Mouse (Mus musculus) heart, embryonic 14.5 days (tissue): ENCODE data around the gene Lpin2. TPM values are rescaled to one million over a fixed set of nuclear protein-coding genes. Genes with fewer than 3 reads are reported as not detected.

Experiments
- ATAC-seq: fragments of 200-750 bp; cut with Nextera tagmentation; 2 replicates; pipeline ENCODE4 v1.8.0; 2017; ENCODE audit warnings: low read depth, moderate TSS enrichment; ENCODE audit not compliant: insufficient number of reproducible peaks, insufficient read depth, low FRiP score
- H3K27ac ChIP-seq, 2 experiments: fragments of 200-500 bp in 1 of 2; fragments of 300-500 bp in 1 of 2; sonication (generic) in 1 of 2; replicated peaks in 1 of 2; 2 replicates each; pipeline ENCODE4 v1.5.1; 2012 to 2014; ENCODE audit warnings: low read depth in 2 of 2, low read length in 2 of 2, control low read depth in 1 of 2, mild to moderate bottlenecking in 1 of 2, mixed read lengths in 1 of 2; ENCODE audit not compliant: control insufficient read depth in 1 of 2, insufficient read depth in 1 of 2
- H3K27me3 ChIP-seq: fragments of 300-500 bp; sonication (generic); 2 replicates; pipeline ENCODE4 v1.6.1; 2014; ENCODE audit warnings: mild to moderate bottlenecking, low read length, control low read depth; ENCODE audit not compliant: control insufficient read depth, insufficient read depth
- H3K36me3 ChIP-seq: fragments of 300-500 bp; sonication (generic); 2 replicates; pipeline ENCODE4 v1.6.1; 2014; ENCODE audit warnings: mild to moderate bottlenecking, control low read depth, low read length, mixed read lengths; ENCODE audit not compliant: control insufficient read depth, insufficient read depth
- H3K4me1 ChIP-seq, 2 experiments: fragments of 200-500 bp in 1 of 2; fragments of 300-500 bp in 1 of 2; sonication (generic) in 1 of 2; 2 replicates each; pipeline ENCODE4 v1.6.1; 2012 to 2014; ENCODE audit warnings: low read length in 2 of 2, control low read depth in 1 of 2, mixed read lengths in 1 of 2; ENCODE audit not compliant: control insufficient read depth in 2 of 2, insufficient read depth in 2 of 2
- H3K4me2 ChIP-seq: fragments of 300-500 bp; sonication (generic); 2 replicates; pipeline ENCODE4 v1.6.1; 2014; ENCODE audit warnings: mild to moderate bottlenecking, low read length
- H3K4me3 ChIP-seq, 2 experiments: fragments of 200-500 bp in 1 of 2; fragments of 300-500 bp in 1 of 2; sonication (generic) in 1 of 2; 2 replicates each; pipeline ENCODE4 v1.5.1; 2012 to 2014; ENCODE audit warnings: low read length in 2 of 2, mild to moderate bottlenecking in 2 of 2, control low read depth in 1 of 2, low read depth in 1 of 2, moderate library complexity in 1 of 2; ENCODE audit not compliant: control insufficient read depth in 1 of 2, insufficient read depth in 1 of 2
- H3K9ac ChIP-seq: fragments of 300-500 bp; sonication (generic); 2 replicates; pipeline ENCODE4 v1.6.1; 2014; ENCODE audit warnings: mild to moderate bottlenecking, low read length
- H3K9me3 ChIP-seq: fragments of 300-500 bp; sonication (generic); 2 replicates; pipeline ENCODE4 v1.6.1; 2016; ENCODE audit warnings: low read length, control low read depth; ENCODE audit not compliant: control insufficient read depth
- WGBS: fragments of 180-500 bp; shearing (Covaris S2); extraction: QIAGEN DNeasy Blood & Tissue Kit; methylation state at CpG from one replicate; pipeline ENCODE4 v1.1.7; 2014; 5-methylcytosine and 5-hydroxymethylcytosine counted together
- polyA plus RNA-seq: library from polyadenylated mRNA; unstranded; fragments of >200 nt; fragmentation: Nextera tagmentation; extraction: Ambion mirVana; gene quantifications from 2 replicates; pipeline ENCODE4 v1.2.1, GENCODE M21; 2014

Gene Lpin2
- polyA plus RNA-seq, 1 experiment from 2014 or later = 15.2 TPM

- no peak overlapping the region for H3K27ac ChIP-seq
- no peak overlapping the region for H3K9ac ChIP-seq
- no peaks in the 10 kb centered on the region for H3K36me3 ChIP-seq
- WGBS = 74% methylated on average over 8 of the region's 8 CpGs
- no peaks in the 10 kb centered on the region for H3K27me3 ChIP-seq
- no peak overlapping the region for H3K4me3 ChIP-seq
- H3K9me3 ChIP-seq = no peaks in the 10 kb centered on the region
- H3K4me2 ChIP-seq = no peak overlapping the region
- peaks cover 5 to 7% of the 10 kb centered on the region in 2 experiments; a peak in 2 of 4 replicates for H3K4me1 ChIP-seq
- no peak for ATAC-seq
Observed at GRCm38 (mm10) chr17:71159720-71160119, 22.6 kb upstream of the Lpin2 start.

GRCm38 (mm10) chr17:71160244-71160995 lies 21.9 kb upstream of the Lpin2 start:
- 86% methylated on average over 8 of the region's 8 CpGs for WGBS
- Histone ChIP-seq H3K27ac (no peak overlapping the region), H3K27me3 (no peaks in the 10 kb centered on the region)

DNA sequence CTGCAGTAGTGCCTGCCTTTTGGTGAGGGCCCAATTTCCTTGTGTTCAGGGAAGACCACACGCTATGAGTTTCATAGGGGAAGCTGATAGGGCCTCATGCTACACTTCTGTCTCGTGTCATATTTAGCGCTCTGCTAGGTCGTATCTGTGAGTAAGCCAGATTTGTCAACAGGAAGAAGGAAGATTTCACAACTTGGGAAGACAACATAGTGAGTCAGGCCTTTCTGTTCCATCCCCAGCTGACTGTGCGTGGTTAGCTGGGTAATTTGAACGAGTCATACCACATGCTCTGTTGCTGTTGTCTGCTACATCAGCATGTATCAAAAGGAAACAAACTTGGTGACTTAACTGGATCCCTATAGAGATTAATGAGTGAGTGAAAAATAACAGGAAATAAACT lies 17.4 kb upstream of the Lpin2 start:
- Histone ChIP-seq H3K27ac (no peak overlapping the region), H3K27me3 (no peaks in the 10 kb centered on the region), H3K4me2 (no peak overlapping the region), H3K9ac (no peak overlapping the region), H3K9me3 (no peaks in the 10 kb centered on the region), H3K4me3 (no peak overlapping the region), H3K4me1 (peaks cover 5% of the 10 kb centered on the region in 2 experiments; a peak in 2 of 4 replicates), H3K36me3 (no peaks in the 10 kb centered on the region)
- no peak for ATAC-seq
- 51% methylated on average over 6 of the region's 6 CpGs for WGBS

More at GRCm38 (mm10) chr17:71160244-71160995, 21.9 kb upstream of the Lpin2 start:
- Histone ChIP-seq H3K36me3 (no peaks in the 10 kb centered on the region), H3K4me1 (peaks cover 0 to 7% of the 10 kb centered on the region in 2 experiments; a peak in 2 of 4 replicates), H3K4me3 (no peak overlapping the region), H3K4me2 (no peak overlapping the region), H3K9ac (no peak overlapping the region), H3K9me3 (no peaks in the 10 kb centered on the region)
- no peak for ATAC-seq

GRCm38 (mm10) chr17:71168205-71168815 lies 14.1 kb upstream of the Lpin2 start:
- no peak for ATAC-seq
- H3K27me3 ChIP-seq = no peaks in the 10 kb centered on the region
- 43% methylated on average over 5 of the region's 5 CpGs for WGBS
- no peak overlapping the region for H3K9ac ChIP-seq
- no peak overlapping the region for H3K4me2 ChIP-seq
- H3K4me1 ChIP-seq = peaks cover 5% of the 10 kb centered on the region in 2 experiments; a peak in 2 of 4 replicates
- no peaks in the 10 kb centered on the region for H3K9me3 ChIP-seq
- no peaks in the 10 kb centered on the region for H3K36me3 ChIP-seq
- H3K27ac ChIP-seq = no peak overlapping the region
- H3K4me3 ChIP-seq = no peak overlapping the region

- no peaks in the 10 kb centered on the region for H3K27me3 ChIP-seq
- WGBS = 45% methylated on average over 9 of the region's 9 CpGs
- peaks cover 5% of the 10 kb centered on the region in 2 experiments; a peak in 2 of 4 replicates for H3K4me1 ChIP-seq
- no peaks in the 10 kb centered on the region for H3K9me3 ChIP-seq
- H3K27ac ChIP-seq = no peak overlapping the region
- H3K9ac ChIP-seq = no peak overlapping the region
- ATAC-seq = no peak
- H3K4me3 ChIP-seq = no peak overlapping the region
- no peaks in the 10 kb centered on the region for H3K36me3 ChIP-seq
- no peak overlapping the region for H3K4me2 ChIP-seq
Observed at GRCm38 (mm10) chr17:71168846-71169245, 13.5 kb upstream of the Lpin2 start.

DNA sequence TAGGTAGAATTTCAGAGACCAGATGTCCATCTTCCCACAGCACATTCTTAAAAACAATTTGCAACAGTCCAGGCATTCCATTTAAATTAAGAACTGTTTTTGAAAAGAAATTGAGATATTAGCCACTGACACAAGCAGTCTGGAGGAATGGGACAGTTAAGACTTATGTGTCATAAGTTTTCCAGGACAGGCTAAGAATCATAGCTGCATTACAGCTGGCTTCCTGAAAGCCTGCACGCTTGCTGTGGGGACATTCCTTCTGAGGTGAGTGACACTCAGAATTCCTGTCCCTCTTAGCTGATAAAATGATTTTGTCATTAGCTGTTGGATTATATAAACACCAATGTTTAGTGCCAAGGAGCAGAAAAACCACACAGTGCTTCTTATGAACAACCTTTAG lies 12.7 kb upstream of the Lpin2 start:
- H3K9ac ChIP-seq = no peak overlapping the region
- no peak overlapping the region for H3K4me2 ChIP-seq
- H3K27me3 ChIP-seq = no peaks in the 10 kb centered on the region
- H3K4me3 ChIP-seq = no peak overlapping the region
- H3K27ac ChIP-seq = no peak overlapping the region
- WGBS = 44% methylated on average over 1 of the region's 1 CpGs
- no peaks in the 10 kb centered on the region for H3K9me3 ChIP-seq
- ATAC-seq = no peak
- H3K4me1 ChIP-seq = peaks cover 5% of the 10 kb centered on the region in 2 experiments; a peak in 2 of 4 replicates
- no peaks in the 10 kb centered on the region for H3K36me3 ChIP-seq

DNA sequence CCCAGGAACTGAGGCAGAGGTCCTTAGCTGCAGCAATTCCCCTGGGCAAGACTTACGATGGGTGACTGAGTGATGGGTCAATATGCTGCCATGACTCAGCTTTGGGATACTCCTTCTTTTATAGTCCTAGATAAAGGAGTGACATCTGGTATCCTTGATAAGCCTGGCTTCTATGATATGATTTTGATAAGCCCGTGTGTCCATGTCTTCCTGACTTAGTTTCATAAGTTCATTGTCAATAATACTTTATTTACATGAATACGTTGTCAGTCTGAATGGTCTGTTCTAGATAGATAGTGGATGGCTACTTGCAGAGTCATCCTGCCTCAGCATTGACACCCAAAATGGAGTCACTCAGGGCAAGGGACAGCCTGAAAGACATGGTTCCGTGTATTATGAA lies 11.2 kb upstream of the Lpin2 start:
- Histone ChIP-seq H3K4me3 (no peak overlapping the region), H3K27ac (no peak overlapping the region), H3K36me3 (no peaks in the 10 kb centered on the region), H3K9me3 (no peaks in the 10 kb centered on the region), H3K9ac (no peak overlapping the region), H3K4me2 (no peak overlapping the region), H3K27me3 (no peaks in the 10 kb centered on the region), H3K4me1 (peaks cover 5% of the 10 kb centered on the region in 2 experiments; a peak in 2 of 4 replicates)
- 75% methylated on average over 4 of the region's 4 CpGs for WGBS
- ATAC-seq = no peak
